Mouse (Mus musculus) heart, postnatal 0 days (tissue): ENCODE results near the gene Rasgef1b. TPM values are rescaled to one million over a fixed set of nuclear protein-coding genes. Genes with fewer than 3 reads are reported as not detected.

ENCODE experiments used
- ATAC-seq: fragments of 200-750 bp; cut with Nextera tagmentation; 2 replicates; pipeline ENCODE4 v1.8.0; 2017; ENCODE audit warnings: low read depth, moderate number of reproducible peaks, moderate library complexity; ENCODE audit not compliant: insufficient read depth
- DNase-seq: peaks from one replicate; pipeline ENCODE4 v3.0.0-alpha.2; 2016; ENCODE audit warnings: low spot score
- H3K27ac ChIP-seq: fragments of 300-500 bp; sonication (generic); 2 replicates; pipeline ENCODE4 v1.5.1; 2014; ENCODE audit warnings: low read depth, mild to moderate bottlenecking
- H3K27me3 ChIP-seq: fragments of 300-500 bp; sonication (generic); 2 replicates; pipeline ENCODE4 v1.6.1; 2014; ENCODE audit warnings: low read length, mixed read lengths; ENCODE audit not compliant: control insufficient read depth, insufficient read depth
- H3K36me3 ChIP-seq: fragments of 300-500 bp; sonication (generic); replicated peaks from 2 replicates; pipeline ENCODE4 v1.6.1; 2014; ENCODE audit warnings: low read length, mixed read lengths; ENCODE audit not compliant: control insufficient read depth, insufficient read depth
- H3K4me1 ChIP-seq: fragments of 300-500 bp; sonication (generic); 2 replicates; pipeline ENCODE4 v1.6.1; 2014; ENCODE audit warnings: antibody characterized with exemption; ENCODE audit not compliant: control insufficient read depth, insufficient read depth
- H3K4me2 ChIP-seq: fragments of 300-500 bp; sonication (generic); 2 replicates; pipeline ENCODE4 v1.6.1; 2014; ENCODE audit warnings: low read depth, mild to moderate bottlenecking, low read length, moderate library complexity
- H3K4me3 ChIP-seq: fragments of 300-500 bp; sonication (generic); 2 replicates; pipeline ENCODE4 v1.5.1; 2014; ENCODE audit warnings: low read depth, low read length
- H3K9ac ChIP-seq: fragments of 300-500 bp; sonication (generic); replicated peaks from 2 replicates; pipeline ENCODE4 v1.6.1; 2014; ENCODE audit warnings: low read depth, low read length, mixed read lengths
- H3K9me3 ChIP-seq: fragments of 300-500 bp; sonication (generic); replicated peaks from 2 replicates; pipeline ENCODE4 v1.6.1; 2016; ENCODE audit warnings: low read length; ENCODE audit not compliant: control insufficient read depth
- CTCF ChIP-seq: IDR thresholded peaks from 2 replicates; pipeline ENCODE4 v1.5.1; 2016; ENCODE audit warnings: antibody characterized with exemption, control low read depth, low read depth
- EP300 ChIP-seq: IDR thresholded peaks from 2 replicates; pipeline ENCODE4 v1.6.1; 2016; ENCODE audit warnings: antibody characterized with exemption, low read depth
- WGBS: fragments of 180-500 bp; shearing (Covaris S2); extraction: QIAGEN DNeasy Blood & Tissue Kit; methylation state at CpG from one replicate; pipeline ENCODE4 v1.1.7; 2014; 5-methylcytosine and 5-hydroxymethylcytosine counted together
- polyA plus RNA-seq: library from polyadenylated mRNA; unstranded; fragments of >200 nt; fragmentation: Nextera tagmentation; extraction: Ambion mirVana; gene quantifications from 2 replicates; pipeline ENCODE4 v1.2.1, GENCODE M21; 2015
- total RNA-seq: library from RNA; depleted of rRNA; stranded (reverse); fragments of >200 nt; gene quantifications from 2 replicates; pipeline ENCODE4 v1.2.3, GENCODE M21; 2014; ENCODE audit warnings: low replicate concordance

Rasgef1b gene
- total and polyA plus RNA-seq, 2 experiments from 2014 or later: 19.0 to 29.8 TPM

- H3K4me1 ChIP-seq: 0 out of 2 replicates have a peak, but pooled peaks cover 3% of the 10 kb centered on the region
- no peak for TF ChIP-seq CTCF
- TF ChIP-seq EP300: no peak
- no peak overlapping the region for H3K9ac ChIP-seq
- ATAC-seq: no peak
- 52% methylated on average over 11 of the region's 11 CpGs for WGBS
- H3K4me3 ChIP-seq: no peak overlapping the region
- no peaks in the 10 kb centered on the region for H3K27me3 ChIP-seq
- H3K9me3 ChIP-seq: 0 out of 2 replicates have a peak, but pooled peaks cover under 1% of the 10 kb centered on the region
- no peaks in the 10 kb centered on the region for H3K36me3 ChIP-seq
- H3K4me2 ChIP-seq: no peak overlapping the region
- H3K27ac ChIP-seq: no peak overlapping the region
- DNase-seq: no peak
Observed at GRCm38 (mm10) chr5:99599376-99599775, 129.5 kb downstream of the Rasgef1b start.

GRCm38 (mm10) chr5:99598470-99599110 is 130.3 kb downstream of the Rasgef1b start:
- H3K4me2 ChIP-seq: no peak overlapping the region
- ATAC-seq: no peak
- WGBS: 62% methylated on average over 10 of the region's 10 CpGs
- no peak overlapping the region for H3K27ac ChIP-seq
- H3K9ac ChIP-seq: no peak overlapping the region
- H3K9me3 ChIP-seq: 0 out of 2 replicates have a peak, but pooled peaks cover 7% of the 10 kb centered on the region
- no peaks in the 10 kb centered on the region for H3K36me3 ChIP-seq
- 0 out of 2 replicates have a peak, but pooled peaks cover 3% of the 10 kb centered on the region for H3K4me1 ChIP-seq
- TF ChIP-seq CTCF: no peak
- no peak for TF ChIP-seq EP300
- DNase-seq: no peak
- no peaks in the 10 kb centered on the region for H3K27me3 ChIP-seq
- no peak overlapping the region for H3K4me3 ChIP-seq

- no peak overlapping the region for H3K27ac ChIP-seq
- ATAC-seq: no peak
- TF ChIP-seq CTCF (no peak), EP300 (no peak)
- no peak overlapping the region for H3K4me3 ChIP-seq
- no peak overlapping the region for H3K9ac ChIP-seq
- no peaks in the 10 kb centered on the region for H3K36me3 ChIP-seq
- no peak overlapping the region for H3K4me2 ChIP-seq
- no peaks in the 10 kb centered on the region for H3K27me3 ChIP-seq
- H3K9me3 ChIP-seq: 0 out of 2 replicates have a peak, but pooled peaks cover 7% of the 10 kb centered on the region
- 53% methylated on average over 7 of the region's 7 CpGs for WGBS
- DNase-seq: no peak
- 0 out of 2 replicates have a peak, but pooled peaks cover 3% of the 10 kb centered on the region for H3K4me1 ChIP-seq
Observed at GRCm38 (mm10) chr5:99597701-99598100, 131.2 kb downstream of the Rasgef1b start.

- H3K9ac ChIP-seq: no peak overlapping the region
- WGBS: 83% methylated on average over 6 of the region's 6 CpGs
- H3K4me1 ChIP-seq: no peaks in the 10 kb centered on the region
- DNase-seq (no peak), ATAC-seq (no peak)
- no peaks in the 10 kb centered on the region for H3K36me3 ChIP-seq
- H3K27me3 ChIP-seq: no peaks in the 10 kb centered on the region
- 0 out of 2 replicates have a peak, but pooled peaks cover 7% of the 10 kb centered on the region for H3K9me3 ChIP-seq
- no peak for TF ChIP-seq CTCF
- TF ChIP-seq EP300: no peak
- H3K4me2 ChIP-seq: no peak overlapping the region
- H3K27ac ChIP-seq: no peak overlapping the region
- no peak overlapping the region for H3K4me3 ChIP-seq
Observed at GRCm38 (mm10) chr5:99591348-99591747, 137.5 kb downstream of the Rasgef1b start.

- no peaks in the 10 kb centered on the region for H3K36me3 ChIP-seq
Observed at GRCm38 (mm10) chr5:99590539-99590938, 138.3 kb downstream of the Rasgef1b start.

GRCm38 (mm10) chr5:99587994-99588393 is 140.9 kb downstream of the Rasgef1b start:
- H3K4me3 ChIP-seq: no peak overlapping the region
- no peaks in the 10 kb centered on the region for H3K4me1 ChIP-seq
- WGBS: 89% methylated on average over 5 of the region's 5 CpGs
- H3K27ac ChIP-seq: no peak overlapping the region
- no peaks in the 10 kb centered on the region for H3K36me3 ChIP-seq
- no peaks in the 10 kb centered on the region for H3K9me3 ChIP-seq
- DNase-seq (no peak), ATAC-seq (no peak)
- H3K4me2 ChIP-seq: no peak overlapping the region
- no peak for TF ChIP-seq EP300
- no peak for TF ChIP-seq CTCF
- no peaks in the 10 kb centered on the region for H3K27me3 ChIP-seq
- H3K9ac ChIP-seq: no peak overlapping the region

More at GRCm38 (mm10) chr5:99590539-99590938, 138.3 kb downstream of the Rasgef1b start:
- Histone ChIP-seq H3K9me3 (0 out of 2 replicates have a peak, but pooled peaks cover 7% of the 10 kb centered on the region), H3K4me3 (no peak overlapping the region), H3K4me1 (no peaks in the 10 kb centered on the region), H3K27me3 (no peaks in the 10 kb centered on the region), H3K27ac (no peak overlapping the region), H3K9ac (no peak overlapping the region), H3K4me2 (no peak overlapping the region)
- 85% methylated on average over 4 of the region's 4 CpGs for WGBS
- ATAC-seq (no peak), DNase-seq (no peak)
- TF ChIP-seq CTCF (no peak), EP300 (no peak)
